Mouse (Mus musculus): ENCODE measurements around the gene Olfr820.
"Not testable (repeated sequence)": the region's sequence is repeated elsewhere in the genome, so short reads cannot be mapped to it uniquely, and the experiment has no call there.

Olfr820 gene

GRCm38 (mm10) chr10:130012321-130012720 is at the start of gene Olfr820:
TSS of gene Olfr820 (plus strand) at chr10:130012621.
- DNase-seq (ENCODE audit: low read depth, low spot score), result no peak

- DNase-seq (ENCODE audit: low read depth, low spot score), result not testable (repeated sequence)
Measured at GRCm38 (mm10) chr10:129966232-129966631, 46.2 kb upstream of the Olfr820 start.

DNA sequence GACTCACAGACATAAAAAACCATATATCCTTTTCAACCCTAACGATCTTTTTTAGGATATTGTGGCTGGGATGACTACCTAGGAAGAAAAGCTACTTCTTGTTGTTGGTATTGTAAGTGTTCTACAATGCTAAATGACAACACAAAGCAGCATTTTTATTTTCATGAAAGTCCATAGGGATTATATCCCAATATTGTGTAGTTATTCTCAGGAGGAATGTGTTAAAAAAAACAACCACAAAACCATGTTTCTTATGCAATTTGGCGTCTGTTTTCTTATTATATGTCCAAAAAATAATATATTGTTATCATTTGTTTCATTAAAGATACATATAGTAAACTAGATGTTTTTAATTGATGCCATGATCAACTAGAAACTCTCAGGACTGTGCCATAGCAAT is 45.3 kb upstream of the Olfr820 start, which contains the start of gene Olfr819:
TSS of gene Olfr819 (minus strand) at position 101 of the 400 bp plus-strand sequence.
- DNase-seq (ENCODE audit: low read depth, low spot score), result not testable (repeated sequence)

- not testable (repeated sequence) for DNase-seq (ENCODE audit: low read depth, low spot score)
Measured at GRCm38 (mm10) chr10:129972994-129973393, 39.4 kb upstream of the Olfr820 start.

DNA sequence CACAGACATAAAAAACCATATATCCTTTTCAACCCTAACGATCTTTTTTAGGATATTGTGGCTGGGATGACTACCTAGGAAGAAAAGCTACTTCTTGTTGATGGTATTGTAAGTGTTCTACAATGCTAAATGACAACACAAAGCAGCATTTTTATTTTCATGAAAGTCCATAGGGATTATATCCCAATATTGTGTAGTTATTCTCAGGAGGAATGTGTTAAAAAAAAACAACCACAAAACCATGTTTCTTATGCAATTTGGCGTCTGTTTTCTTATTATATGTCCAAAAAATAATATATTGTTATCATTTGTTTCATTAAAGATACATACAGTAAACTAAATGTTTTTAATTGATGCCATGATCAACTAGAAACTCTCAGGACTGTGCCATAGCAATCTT is 36.4 kb upstream of the Olfr820 start, which contains the start of gene Olfr247:
TSS of gene Olfr247 (minus strand) at position 101 of the 400 bp plus-strand sequence.
- not testable (repeated sequence) for DNase-seq (ENCODE audit: low read depth, low spot score)

DNA sequence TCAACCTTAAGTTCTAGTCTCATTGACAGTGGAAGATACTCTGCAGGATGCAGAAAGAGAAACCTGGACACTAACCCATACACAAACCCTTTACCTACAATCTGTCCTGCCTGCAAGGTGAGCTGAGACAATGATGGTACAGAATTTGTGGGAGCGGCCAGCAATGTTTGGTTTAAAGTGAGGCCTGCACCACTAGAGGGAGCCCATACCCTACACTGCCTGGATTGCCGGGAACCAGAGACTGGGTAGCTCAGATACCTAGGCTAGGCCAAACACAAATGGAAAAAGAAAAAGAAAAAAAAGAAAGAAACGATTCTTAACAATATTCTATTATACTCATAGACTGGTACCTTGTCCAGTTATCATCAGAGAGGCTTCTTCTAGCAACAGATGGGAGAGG is 30.6 kb upstream of the Olfr820 start:
- not testable (repeated sequence) for DNase-seq (ENCODE audit: low read depth, low spot score)

- DNase-seq (ENCODE audit: low read depth, low spot score), result not testable (repeated sequence)
Measured at GRCm38 (mm10) chr10:129984962-129985361, 27.5 kb upstream of the Olfr820 start, which contains the start of gene Gm10310. TSS of gene Gm10310 (minus strand) at chr10:129985062.

DNA sequence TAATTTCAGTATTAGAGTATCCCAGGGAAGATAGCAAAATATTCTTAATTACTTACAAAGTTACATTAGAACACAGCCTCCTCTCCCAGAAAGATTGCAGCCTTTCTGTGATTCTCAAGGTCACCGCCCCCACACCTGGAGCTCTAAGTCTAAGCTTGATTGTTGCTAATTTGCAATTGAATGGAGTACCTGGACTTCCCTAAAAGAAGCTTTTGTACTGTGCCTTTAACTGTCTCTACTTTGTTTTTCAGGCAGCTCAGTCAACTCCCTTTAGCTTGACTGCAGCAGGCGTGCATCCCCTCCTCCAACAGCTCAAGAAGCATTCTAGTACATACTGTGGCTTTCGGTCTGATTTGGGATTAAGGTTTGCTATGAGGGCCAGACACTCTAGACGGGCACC is 8.3 kb upstream of the Olfr820 start:
- not testable (repeated sequence) for DNase-seq (ENCODE audit: low read depth, low spot score)

GRCm38 (mm10) chr10:130005366-130005765 is 7.1 kb upstream of the Olfr820 start:
- not testable (repeated sequence) for DNase-seq (ENCODE audit: low read depth, low spot score)

DNA sequence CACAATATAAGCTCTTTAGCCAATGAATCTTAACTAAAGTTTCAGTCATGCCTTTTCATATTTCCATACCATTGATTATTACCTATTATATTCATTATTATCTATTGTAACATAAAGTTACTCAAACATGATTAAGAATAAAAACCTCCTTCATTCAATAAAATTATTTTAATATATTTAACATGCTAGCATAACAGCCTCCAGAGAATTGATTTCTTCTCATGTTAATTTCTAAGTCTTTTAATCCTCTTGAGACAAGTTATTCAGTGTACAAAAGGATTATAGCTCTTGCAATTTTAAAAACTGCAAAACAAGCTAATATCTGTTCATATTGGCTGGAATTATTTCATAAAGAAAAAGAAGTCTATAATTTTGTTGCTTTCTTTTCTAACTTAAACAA is 17.6 kb downstream of the Olfr820 start, which contains the start of gene Olfr821:
TSS of gene Olfr821 (plus strand) at position 301 of the 400 bp plus-strand sequence.
- DNase-seq (ENCODE audit: low read depth, low spot score), result no peak

- DNase-seq (ENCODE audit: low read depth, low spot score), result no peak
Measured at GRCm38 (mm10) chr10:130037096-130037495, 24.7 kb downstream of the Olfr820 start.
